8 mouse cellular contexts compared by ENCODE assay signal in the genomic region with DNA sequence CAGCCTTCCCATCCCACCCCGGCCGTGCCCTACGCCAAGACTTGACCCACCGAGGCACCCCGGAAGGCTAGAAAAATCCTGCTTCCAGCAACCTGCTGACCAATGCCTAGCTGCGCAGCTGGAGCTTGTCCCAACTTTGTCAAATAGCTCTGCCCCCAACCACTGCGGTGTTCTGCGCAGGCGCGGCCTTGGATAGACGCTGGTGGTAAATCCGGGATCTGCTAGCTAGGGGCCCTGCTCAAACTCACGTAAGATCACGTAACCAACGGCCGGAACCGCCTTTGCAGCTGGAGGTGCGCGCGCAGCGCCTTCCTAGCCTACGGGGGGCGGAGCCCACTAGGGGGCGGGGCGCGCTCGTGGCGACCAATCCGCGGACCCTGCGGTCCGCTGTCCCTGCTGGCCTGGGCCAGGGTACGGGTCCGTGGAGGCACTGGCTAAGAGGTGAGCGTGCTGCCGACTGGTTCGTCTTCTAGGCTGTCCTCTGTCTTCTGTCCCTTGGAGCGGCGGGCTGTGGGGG. TPM values are rescaled to one million over a fixed set of nuclear protein-coding genes. Genes with fewer than 3 reads are reported as not detected.
A peak's percentile ranks its signal among the peaks of the same experiment; 100 is the strongest.
DNase-seq lines count a peak whose midpoint lies in the region; ATAC-seq and TF ChIP-seq lines count a peak whose summit lies in the region.

TSS of gene Gzf1 (plus strand) at position 249 of the 517 bp plus-strand sequence.

- no peak for TF ChIP-seq CTCF in Patski (IDR thresholded peaks at IDR 0.05)

- H3K9ac ChIP-seq in hindbrain, embryonic 13.5 days = peak within 1 kb of the TSS; percentile 85

- POLR2A ChIA-PET in Patski (lab: Charles Lee) = interaction anchor here (0.6 kb wide), 1 partner anchor 161 kb away, joined by 3 read pairs; no protein-coding TSS in a partner anchor

- in situ Hi-C loops in Patski (cut with MboI; ENCODE audit: low pct_unique_long_range_greater_than_20kb) = no loop called here

- peak within 1 kb of the TSS; percentile 89 for H3K27ac ChIP-seq in hindbrain, embryonic 13.5 days

- H3K4me2 ChIP-seq in hindbrain, embryonic 13.5 days = peak within 1 kb of the TSS; percentile 94

- peak within 1 kb of the TSS; percentile 71 for H3K4me3 ChIP-seq in hindbrain, embryonic 13.5 days

- peaks cover 57% of the 10 kb centered on the region for H3K4me1 ChIP-seq in hindbrain, embryonic 13.5 days (replicated peaks)

- no peaks in the 10 kb centered on the region for H3K27me3 ChIP-seq in Patski
- H3K27me3 ChIP-seq in hindbrain, embryonic 13.5 days = no peaks in the 10 kb centered on the region

- DNase-seq in Patski (ENCODE audit: low read depth, low spot score) = peak; percentile 98
- DNase-seq in cerebellum, postnatal 14 days = peak; percentile 99 to 100
- DNase-seq in frontal cortex, postnatal 14 days (ENCODE audit: low spot score in 2 of 2) = peak; percentile 98
- DNase-seq in layer of hippocampus, postnatal 25 days (ENCODE audit: extremely low spot score in 1 of 2, low spot score in 1 of 2) = peak; percentile 98
- DNase-seq in lung, postnatal 25 days (ENCODE audit: low spot score) = peak; percentile 99
- peak; percentile 99 for DNase-seq in retina, embryonic 14.5 days (ENCODE audit: low spot score)
- peak; percentile 100 for DNase-seq in thymus, postnatal 4 days

- CTCF ChIA-PET in Patski (lab: Charles Lee) = interaction anchor here (1.4 to 1.5 kb wide), 3 partner anchors 15 to 71 kb away, joined by 3 read pairs; no protein-coding TSS in a partner anchor

- ATAC-seq in Patski = peak; percentile 90
- peak; percentile 95 for ATAC-seq in hindbrain, embryonic 13.5 days (ENCODE audit: low FRiP score)

- under 1% methylated on average over 39 of the region's 39 CpGs for WGBS in hindbrain, embryonic 13.5 days

- no peaks in the 10 kb centered on the region for H3K9me3 ChIP-seq in hindbrain, embryonic 13.5 days

- H3K36me3 ChIP-seq in hindbrain, embryonic 13.5 days = peaks cover 34% of the 10 kb centered on the region

RNA-seq across cellular contexts. Expression of gene Gzf1, which starts in this region (rescaled TPM):
- polyA plus RNA-seq in Patski (2021) = 27.8 TPM
- polyA plus RNA-seq in hindbrain, embryonic 13.5 days (2015; fragmentation: Nextera tagmentation; extraction: Ambion mirVana) = 14.8 and 14.9 TPM in 2 replicates
- total RNA-seq in layer of hippocampus, postnatal 25 days (2021) = 10 to 100 TPM; 30.4 to 32.4 TPM

Comparison
In these comparisons a context has a peak if more than half of its experiments do, and no peak if none do; other contexts are left out.
1. Peak in every context shown above with its lines: DNase-seq, ATAC-seq, H3K4me3 ChIP-seq and H3K27ac ChIP-seq.